Mouse (Mus musculus) mature B cell (primary cell): ENCODE results near the gene Tmem41b.
"Not testable (repeated sequence)": the region's sequence is repeated elsewhere in the genome, so short reads cannot be mapped to it uniquely, and the experiment has no call there.

Experiments
- in situ Hi-C: fragments of 300-500 bp; cut with MboI; formaldehyde crosslinking; loops from 2 replicates; pipeline ENCODE4 v1.14.3; 2019

Gene Tmem41b

DNA sequence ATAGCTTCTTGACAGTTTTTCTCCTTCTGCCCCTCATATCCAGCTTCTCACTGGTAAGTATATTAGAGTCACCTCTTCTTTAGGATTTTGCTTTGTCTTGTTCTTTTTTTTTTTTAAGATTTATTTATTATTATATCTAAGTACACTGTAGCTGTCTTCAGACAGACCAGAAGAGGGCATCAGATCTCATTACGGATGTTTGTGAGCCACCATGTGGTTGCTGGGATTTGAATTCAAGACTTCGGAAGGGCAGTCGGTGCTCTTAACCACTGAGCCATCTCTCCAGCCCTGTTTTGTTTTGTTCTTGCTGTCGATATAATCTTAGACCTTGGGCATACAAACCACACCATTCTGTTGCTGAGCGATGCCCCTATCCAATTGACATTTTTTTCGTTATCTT lies at the start of gene Tmem41b:
TSS of gene Tmem41b (minus strand) at position 155 of the 400 bp plus-strand sequence.
- in situ Hi-C loops: not testable (repeated sequence)

DNA sequence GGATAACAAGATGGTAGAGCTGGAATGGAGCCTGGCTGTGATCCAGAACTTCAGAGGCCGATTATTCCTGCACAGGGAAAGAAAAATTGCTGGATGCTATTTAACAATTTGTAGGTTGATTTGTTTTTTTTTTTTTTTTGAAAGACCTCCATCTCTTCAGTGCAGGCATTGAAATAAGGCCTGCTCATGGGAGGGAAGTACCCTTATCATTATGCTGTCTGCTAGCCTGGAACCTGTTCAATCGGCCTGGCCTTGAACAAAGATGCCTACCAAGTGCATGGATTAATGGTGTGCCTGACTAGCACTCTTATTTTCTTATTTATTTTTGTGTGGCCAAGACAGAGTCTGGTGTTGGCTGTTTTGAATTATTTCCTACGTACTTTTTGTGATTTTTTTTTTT lies 43.6 kb upstream of the Tmem41b start:
- in situ Hi-C loops: no loop called here

DNA sequence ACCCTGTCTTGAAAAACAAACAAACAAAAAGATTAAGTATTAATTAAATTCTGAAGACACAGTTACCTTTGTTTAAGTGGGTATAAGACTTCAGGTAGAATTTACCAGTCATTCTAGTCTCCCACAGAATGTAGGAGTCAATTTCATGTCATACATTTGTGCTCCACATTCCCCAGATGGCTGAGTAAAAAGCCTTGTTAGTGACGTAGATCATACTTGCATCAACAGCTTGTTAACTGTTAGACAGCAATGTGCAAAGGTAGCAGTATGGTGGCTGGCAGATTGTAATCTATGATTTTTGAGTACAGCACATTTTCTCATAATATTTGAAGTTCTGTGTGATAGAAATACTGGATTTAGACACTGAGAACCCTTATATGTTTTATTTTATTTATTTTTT lies 42.1 kb upstream of the Tmem41b start:
- in situ Hi-C loops: no loop called here

DNA sequence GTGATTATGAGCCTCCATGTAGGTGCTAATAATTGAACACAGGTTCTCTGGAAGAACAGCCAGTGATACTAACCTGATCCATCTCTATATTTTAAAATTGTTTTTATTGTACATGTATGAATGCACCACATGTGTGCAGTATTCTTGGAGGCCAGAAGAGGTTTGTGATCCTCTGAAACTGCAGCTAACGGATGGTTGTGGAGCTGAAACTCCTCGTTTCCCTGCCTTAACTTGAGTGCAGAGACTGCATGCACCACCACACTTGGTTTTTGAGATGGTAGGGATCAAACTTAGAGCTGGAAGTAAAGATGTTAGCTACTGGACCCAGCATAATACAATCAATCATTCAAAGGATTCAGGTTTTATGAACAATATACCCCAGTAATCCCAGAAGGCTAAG lies 39.9 kb upstream of the Tmem41b start:
- in situ Hi-C loops: no loop called here

DNA sequence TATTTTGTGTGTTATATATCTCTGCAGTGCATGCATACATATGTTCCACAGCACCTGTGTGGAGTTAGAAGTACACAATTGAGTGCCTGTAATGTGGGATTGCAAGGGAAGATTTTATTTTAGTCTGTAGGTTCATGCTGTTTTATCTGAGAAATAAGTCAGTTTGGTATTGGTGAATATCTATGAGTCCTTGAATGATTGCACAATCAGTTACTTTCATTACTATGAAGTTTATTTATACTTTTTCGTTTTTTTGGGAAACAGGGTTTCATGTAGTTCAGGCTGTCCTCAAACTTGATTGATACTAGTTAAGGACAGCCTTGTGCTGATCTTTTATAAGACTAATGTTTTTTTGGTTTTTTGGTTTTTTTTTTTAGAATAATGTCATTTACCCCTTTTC lies 36.8 kb upstream of the Tmem41b start:
- in situ Hi-C loops: no loop called here

DNA sequence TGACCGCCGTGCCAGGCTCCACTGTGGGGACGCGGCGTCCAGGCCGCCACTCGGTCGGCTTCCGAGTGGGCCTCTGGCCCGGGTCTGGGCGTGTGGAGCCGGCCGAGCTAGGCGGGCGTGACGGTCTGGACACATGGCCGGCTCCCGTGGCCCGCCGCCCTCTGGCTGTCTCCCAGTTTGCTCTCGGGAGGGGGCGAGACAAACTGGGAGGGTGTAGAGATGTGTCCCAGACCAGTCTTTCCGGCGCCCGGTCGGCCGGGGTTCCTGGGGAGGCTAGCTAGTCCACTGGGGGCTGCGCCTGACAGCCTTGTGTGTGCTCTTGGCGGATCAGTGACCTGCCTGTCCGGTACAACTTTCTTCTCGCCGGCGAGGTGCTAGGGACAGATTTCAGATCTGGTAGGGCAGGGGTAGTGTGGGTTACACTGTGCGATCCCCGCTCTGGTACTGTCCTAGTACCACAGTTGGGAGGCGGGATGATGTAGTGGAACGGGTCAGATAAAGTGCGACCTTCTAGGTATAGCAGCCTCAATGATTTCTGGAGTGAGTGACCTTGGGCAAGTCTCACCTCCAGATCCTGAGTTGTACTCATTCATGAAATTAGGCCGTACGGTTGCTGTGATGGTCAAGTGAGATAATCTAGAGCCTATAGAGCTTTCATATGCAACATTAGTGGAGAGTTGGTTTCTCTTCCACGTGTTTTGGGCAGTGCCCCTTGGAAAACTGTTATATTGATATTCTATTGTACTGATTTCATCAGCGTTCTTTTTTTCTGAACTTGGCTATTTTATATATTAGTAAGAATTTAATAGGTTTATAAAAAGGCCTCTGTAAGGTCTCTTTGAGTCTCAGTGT lies 32.1 kb upstream of the Tmem41b start:
- in situ Hi-C loops: no loop called here

DNA sequence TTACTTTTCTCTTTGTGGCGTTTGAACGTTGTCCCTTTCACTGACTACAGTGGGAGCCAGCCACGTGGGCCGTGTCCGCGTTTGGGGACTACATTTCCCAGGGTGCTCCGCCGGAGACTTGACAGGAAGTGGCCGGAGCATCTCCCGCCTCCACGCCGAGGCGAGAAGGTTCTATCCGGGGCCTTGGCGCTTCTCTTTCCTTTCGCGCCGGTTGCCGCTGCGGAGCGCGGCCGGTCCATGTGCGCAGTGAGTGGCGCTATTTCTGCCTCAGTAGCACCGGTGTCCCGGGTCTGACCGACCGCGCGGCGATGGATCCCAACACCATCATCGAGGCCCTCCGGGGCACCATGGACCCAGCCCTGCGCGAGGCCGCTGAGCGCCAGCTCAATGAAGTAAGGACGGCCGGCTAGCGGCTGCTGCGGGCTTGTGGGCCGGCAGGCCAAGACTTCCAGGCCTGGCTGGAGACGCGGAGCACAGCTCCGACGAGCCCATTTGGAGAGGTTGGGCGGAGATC lies 31.4 kb upstream of the Tmem41b start, which contains the start of gene Ipo7:
TSS of gene Ipo7 (plus strand) at position 158 of the 514 bp plus-strand sequence.
- in situ Hi-C loops: no loop called here

DNA sequence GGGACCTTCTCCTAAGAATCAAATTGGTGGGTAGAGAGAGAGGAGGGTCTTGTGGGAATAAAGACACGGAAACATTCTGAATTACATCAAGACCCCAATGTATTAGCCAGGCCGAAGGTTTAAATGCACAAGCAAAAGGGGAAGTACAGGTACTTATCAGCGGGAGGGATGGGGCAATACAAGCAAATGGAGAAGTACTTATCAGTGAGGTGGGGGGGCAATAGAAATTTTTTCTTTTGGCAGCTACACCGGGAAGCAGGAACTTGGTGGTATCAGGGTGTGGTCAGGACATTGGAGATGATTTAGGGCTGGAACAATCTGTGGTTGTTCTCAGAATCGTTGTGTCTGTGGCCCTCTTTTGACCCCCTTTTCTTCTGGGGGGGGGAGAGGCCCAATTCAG lies 27.5 kb upstream of the Tmem41b start:
- in situ Hi-C loops: no loop called here

DNA sequence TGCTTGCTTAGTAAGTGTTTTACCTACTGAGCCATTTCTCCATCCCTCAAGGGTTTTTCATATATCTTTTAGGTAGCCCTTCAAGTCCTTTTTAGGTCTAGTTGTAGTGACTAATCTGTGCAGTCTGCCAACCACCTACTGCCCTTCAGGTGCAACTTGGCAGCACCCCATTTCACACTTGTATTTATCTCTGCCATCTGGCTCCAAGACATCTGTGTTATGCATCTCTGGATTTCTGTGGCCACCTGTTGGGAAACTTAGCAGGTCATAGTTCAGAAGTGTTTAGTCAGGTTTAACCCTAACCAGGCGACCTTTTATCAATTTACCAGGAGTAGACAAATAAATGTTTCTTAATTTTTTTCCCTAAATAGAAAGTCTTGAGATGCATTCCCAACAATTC lies 24.7 kb upstream of the Tmem41b start:
- in situ Hi-C loops: no loop called here

DNA sequence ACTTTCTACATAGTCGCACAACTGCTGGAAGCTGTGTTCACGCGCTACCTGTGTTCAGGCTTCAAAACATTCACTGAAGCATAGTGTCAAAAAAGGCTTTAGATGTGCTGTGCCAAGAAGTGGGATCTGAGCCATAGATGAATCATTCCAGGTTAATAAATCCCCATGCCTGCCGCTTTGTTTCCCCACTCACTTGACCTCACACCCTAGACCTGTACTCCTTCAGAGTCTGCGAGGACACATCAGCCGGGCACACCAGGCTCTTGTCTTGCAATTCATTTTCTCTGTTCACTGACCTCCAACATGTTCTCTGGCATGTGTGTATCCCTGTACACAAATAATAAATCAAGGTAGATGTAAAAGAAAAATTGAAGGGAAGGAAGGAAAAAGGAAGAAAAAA lies 22.4 kb upstream of the Tmem41b start:
- in situ Hi-C loops: no loop called here

DNA sequence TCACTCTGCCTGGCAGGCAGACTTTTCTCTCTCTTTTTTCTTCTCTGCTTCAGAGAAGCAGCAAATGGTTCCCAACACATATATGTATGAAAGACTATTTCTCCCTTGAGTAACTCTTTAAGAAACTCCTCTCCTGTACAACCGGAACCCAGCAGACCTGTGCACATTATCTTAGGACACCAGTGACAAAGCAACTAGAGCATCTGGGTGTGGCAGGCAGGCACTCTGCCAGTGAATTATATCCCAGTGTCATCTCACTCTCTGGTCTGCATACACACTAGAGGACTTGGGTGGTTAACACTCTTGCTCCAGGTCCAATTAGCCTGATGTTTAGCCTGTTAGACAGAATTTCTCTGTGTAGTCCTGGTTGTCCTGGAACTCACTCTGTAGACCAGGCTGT lies 21.8 kb upstream of the Tmem41b start:
- in situ Hi-C loops: no loop called here

DNA sequence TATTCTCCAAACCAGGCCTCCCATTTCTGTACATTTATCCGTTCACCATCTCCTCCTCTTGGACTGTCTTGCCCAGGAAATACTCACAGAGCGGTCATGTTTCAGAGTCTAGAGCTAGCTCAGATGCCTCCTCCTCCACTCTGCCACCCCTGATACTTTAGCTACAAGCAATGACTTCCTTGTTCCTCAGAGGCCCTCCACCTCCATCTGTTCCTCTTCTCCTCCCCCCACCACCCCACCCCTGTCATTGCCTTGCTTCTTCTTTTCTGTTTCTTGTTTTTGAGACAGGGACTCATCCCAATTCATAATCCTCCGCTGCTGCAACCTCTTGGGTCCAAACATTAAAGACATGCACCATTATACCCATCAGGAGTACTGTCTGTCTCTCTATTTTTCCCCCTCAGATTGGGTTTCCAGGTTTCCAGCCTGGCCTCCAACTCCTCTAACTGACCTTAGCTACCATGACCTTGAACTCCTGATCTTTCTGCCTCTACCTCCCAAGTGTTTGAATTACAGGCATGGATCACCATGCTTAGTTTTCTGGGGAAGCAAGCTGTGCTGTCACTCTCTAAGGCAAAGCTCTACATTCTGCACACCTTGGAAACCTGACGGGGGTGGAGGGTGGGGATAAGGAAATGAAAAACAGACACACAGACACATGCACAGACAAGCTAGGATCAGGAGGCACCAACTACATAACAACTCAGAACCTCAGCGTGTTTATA lies 19.9 kb upstream of the Tmem41b start:
- in situ Hi-C loops: no loop called here

DNA sequence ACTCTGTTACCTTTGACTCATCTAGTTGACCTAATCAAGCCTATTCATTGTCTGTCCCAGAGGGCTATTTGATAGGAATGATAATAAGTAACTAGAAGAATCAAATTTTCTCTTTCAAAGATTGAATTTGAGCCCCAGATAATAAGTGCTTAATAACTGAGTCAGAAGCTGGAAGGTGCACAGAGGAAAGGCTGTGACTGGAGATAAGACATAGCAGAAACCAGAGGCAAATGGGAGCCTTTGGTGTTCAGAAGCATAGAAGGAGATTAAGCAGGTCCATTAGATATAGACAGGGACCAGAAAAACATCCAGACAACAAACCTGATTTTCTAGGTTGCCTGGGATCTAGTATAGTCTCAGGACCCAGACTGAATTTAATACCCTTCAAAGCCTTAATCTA lies 19.2 kb upstream of the Tmem41b start:
- in situ Hi-C loops: no loop called here

DNA sequence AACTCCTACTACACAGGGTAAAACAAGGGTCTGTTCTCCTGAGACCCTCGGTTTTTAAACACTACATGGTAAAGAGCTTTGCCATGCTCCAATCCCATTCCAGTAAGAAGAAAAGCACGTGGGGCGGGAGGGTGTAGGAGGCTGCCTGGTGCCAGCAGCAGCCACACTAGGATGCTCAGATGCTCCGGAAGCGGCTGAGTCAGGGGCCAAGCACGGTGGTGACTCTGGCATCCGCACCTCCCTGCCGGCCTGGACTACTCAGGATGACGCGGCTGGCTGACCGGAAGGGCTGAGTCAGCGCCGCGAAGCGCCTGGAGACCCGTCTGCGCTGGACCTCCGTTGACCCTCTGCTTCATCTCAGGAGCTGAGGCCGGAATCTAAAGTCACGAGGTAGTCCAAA lies 16.2 kb upstream of the Tmem41b start:
- in situ Hi-C loops: no loop called here

DNA sequence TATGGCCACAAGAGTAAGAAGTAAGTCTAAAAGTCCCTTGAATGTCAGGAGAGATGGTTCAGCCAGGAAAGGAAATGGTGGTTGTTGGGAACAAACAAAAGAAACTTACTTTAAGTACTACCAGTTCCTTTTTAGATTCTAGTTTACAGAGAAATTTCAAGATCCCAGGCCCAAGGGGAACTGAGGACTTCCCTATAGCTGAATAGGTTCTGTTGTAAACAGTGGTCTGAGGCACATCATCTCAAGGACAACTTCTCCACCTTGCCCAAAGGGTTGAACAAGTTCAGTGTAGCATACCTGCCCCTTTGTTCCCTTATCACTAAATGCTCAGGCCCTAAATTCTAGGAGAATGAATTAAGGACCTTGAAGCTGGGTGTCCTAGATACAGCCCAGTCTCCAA lies 15.4 kb upstream of the Tmem41b start:
- in situ Hi-C loops: no loop called here

DNA sequence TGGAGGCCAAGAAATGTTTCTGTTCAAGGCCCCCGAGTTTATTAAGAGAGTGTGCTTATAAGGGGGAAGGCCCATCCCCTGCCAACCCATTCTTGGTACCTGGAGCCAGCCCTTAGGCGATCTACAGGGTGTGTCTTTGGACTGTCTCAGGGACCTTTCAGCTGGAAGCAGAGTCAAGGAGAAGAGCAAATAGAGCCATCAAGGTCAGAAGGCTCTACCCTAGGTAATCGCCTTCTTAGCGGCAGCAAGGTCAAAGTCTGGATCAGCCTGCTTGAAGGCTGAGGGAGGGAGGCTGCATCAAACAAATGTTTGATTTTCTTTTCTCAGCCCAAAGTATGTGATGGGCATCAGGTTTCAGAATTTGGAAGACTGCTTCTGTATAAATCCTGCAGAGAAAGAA lies 11.7 kb upstream of the Tmem41b start:
- in situ Hi-C loops: no loop called here

DNA sequence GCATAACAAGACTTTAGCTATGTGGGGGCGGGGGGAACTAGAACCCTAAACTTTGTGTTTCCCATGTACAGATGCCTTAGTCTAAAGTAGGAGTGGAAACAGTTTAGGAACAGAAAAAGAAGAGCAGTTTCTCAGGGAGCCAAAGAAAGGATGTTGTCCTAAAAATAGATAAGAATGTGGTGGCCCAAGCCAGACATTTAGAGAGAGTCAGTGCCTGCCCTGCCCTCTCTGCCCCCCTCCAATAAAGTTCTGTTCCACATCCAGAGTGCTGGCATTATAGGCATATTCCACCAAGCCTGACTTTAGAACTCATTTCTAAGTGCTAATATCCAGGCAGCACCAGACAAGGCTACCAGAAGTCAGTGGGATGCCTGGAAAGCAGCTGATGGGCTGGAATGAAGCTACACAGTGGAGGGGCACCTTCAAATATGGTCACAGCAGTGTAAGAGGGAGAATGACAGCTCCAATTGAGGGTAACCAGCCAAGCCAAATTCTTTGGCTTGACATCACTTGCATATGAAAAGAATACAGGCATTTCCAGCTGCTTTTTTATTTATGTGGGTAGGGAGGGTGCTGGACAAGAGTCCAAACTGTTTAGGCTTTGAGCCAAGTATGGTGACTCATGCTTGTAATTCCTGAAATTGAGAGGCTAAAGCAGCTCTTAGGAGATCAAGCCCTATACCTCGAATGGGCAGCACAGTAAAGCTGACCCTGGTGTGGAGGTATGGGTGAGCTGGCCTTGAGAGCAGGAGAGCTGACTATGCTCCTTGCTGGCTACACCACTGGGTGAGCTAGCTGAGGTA lies 6.6 kb upstream of the Tmem41b start:
- in situ Hi-C loops: no loop called here

DNA sequence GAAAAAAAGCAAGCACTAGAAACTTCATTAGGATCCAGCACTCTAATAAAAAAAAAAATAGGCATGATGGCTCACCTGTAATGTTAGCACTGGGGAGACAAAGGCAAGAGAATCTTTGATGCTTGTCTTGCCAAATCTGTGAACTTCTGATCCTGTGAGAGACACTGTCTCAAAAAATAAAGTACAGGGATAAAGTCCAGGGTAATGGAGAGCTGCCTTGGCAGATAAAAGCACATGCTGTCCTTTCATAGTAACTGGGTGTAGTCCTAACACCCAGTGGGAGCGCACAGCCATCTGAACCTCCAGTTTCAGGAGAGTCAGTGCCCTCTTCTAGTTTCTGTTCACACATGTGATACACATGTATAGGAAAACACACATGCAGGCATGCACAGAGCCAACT lies 4.6 kb upstream of the Tmem41b start:
- in situ Hi-C loops: no loop called here

DNA sequence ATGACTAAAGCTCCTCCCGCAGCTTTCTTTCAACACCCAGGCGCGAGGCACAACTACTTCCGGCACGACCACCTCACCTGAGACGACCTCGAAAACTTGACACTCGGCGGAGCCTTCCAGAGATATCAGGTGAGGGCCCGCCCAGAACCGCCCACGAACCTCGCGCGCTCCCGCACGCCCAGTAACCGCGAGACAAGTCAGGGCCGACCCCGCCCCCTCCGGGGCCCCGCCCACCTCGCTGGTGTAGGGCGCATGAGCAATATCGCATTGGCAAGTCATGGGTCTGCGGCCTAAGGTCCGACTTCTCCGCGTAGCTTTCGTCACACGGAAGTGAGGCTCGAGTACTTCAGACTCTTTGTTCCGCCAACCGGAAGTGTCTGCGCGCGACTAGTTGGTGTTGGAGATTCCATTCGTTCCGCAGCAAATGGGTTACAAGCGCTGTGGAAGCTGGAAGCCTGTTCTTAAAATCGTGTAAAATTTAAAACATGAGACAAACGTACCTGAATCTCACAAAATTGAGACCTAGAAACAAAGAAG lies 528 bp downstream of the Tmem41b start:
- in situ Hi-C loops: no loop called here

DNA sequence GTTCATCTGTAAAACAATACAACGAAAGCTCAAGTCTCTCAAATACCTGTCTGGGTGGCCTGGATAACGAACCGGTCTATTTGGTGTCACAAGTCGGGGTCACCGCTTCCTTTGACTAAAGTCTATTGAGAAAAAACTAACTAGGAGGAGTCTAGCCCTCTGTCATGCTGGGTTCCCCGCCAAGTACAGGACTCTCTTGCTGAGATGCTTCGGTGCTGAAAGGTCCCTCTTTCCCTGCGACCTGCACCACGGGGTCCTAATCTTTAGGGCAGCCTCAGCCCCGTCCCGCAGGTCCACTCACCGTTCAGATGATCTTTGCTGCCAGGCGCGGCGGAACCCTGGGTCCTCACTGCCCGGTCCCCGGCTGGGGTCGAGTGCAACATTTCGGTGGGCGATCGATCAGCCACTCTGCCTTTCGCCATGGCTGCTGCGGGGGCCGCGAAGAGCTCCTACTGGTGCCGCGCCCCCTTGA lies 1.0 kb downstream of the Tmem41b start:
- in situ Hi-C loops: no loop called here

DNA sequence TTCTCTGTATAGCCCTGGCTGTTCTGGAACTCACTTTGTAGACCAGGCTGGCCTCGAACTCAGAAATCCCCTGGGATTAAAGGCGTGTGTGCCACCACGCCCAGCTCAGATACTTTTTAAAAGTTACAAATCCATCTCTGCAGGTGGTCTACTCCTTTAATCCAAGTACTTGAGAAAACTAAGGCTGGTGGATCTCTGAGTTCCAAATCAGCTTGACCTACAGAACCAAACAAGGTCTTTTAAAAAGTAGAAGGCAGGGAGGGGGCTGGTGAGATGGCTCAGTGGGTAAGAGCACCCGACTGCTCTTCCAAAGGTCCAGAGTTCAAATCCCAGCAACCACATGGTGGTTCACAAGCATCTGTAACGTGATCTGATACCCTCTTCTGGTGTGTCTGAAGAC lies 2.1 kb downstream of the Tmem41b start:
- in situ Hi-C loops: not testable (repeated sequence)

DNA sequence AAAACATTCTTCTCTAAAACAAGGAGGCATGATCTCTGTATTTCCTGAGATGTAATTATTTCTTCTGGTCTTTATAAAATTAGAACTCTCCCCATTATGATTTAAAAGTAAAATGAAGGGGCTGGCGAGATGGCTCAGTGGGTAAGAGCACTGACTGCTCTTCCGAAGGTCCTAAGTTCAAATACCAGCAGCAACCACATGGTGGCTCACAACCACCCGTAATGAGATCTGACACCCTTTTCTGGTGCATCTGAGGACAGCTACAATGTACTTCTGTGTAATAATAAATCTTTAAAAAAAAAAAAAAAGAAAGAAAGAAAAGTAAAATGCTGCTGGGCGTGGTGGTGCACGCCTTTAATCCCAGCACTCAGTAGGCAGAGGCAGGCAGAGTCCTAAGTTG lies 9.6 kb downstream of the Tmem41b start:
- in situ Hi-C loops: not testable (repeated sequence)
